Mouse (Mus musculus): ENCODE results near the gene Apip.

- TF ChIP-seq POLR2A (IDR thresholded peaks at IDR 0.05; ENCODE audit: low read depth, low read length) (no peak), CTCF (IDR thresholded peaks at IDR 0.05; ENCODE audit: borderline replicate concordance, insufficient read depth, low read length) (no peak)
Observed at GRCm38 (mm10) chr2:103138529-103139265, 65.2 kb downstream of the Apip start.
